Mouse (Mus musculus) kidney, adult 11 months (tissue): ENCODE data around the gene Rpf2.

ENCODE experiments used
- DNase-seq: peaks from one replicate; pipeline ENCODE4 v3.0.0; 2022

The Rpf2 gene

DNA sequence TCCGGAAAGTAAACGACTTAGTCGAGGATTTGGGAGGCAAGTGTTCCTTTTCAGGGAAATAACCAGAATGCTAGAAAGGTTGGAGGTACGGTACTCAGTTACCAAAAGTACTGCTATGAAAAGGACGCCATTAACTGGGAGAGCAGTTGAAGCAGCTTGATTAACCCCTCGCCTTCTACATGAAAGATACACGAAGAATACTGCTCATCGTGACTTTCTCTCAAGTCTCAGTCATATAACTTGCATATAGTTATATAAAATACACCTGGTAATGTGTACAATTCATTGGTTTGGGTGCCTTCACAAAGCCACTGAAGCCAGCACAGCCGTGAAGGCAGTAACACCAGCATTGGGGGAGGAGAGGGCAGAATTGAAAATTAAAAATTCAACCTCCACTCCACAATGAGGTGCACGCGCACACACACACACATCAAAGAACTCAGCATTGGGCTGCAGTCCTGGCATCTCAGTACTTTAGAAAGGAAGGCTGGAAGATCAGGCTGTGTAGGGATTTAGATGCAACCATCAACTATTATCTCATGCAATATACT is 405 bp upstream of the Rpf2 start:
- DNase-seq = no peak

- DNase-seq = no peak
Observed at GRCm38 (mm10) chr10:40237826-40238225, 9.0 kb downstream of the Rpf2 start.

DNA sequence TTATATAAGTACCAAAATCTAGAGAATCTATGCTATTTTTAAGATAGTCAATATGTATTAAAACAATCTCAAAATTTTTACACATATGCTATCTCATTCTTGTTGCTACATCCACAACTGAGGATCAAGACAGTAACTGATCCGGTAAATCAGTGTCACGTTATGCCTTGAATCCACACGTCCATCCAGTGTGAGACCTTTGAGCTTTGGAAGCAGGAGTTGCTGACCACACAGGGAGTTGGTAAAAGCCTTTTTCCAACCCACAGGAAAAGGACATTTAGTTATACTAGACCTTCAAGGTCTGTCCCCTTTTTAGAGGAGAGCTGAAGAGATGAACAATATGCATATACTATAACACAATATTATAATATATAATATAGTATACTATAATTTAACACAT is 13.6 kb downstream of the Rpf2 start:
- DNase-seq = no peak

GRCm38 (mm10) chr10:40232442-40232841 is 14.4 kb downstream of the Rpf2 start:
- no peak for DNase-seq

DNA sequence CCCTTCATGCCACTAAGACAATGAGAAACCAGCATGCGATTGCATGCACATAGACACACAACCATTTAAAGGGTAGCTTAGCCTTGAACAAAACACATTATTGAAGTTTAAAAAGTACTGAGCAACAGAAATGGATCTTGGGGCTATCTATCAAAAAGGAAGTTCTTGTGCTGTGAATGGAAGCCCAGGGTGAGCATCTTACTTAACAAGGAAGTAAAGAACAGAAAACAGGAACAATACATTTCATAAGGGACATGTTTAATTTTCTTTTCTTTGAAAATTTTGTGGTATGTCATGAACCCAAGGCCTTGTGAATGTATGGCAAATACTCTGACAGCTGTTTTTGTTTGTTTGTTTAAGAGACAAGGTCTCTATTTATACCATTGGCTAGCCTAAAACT is 17.1 kb downstream of the Rpf2 start:
- no peak for DNase-seq

DNA sequence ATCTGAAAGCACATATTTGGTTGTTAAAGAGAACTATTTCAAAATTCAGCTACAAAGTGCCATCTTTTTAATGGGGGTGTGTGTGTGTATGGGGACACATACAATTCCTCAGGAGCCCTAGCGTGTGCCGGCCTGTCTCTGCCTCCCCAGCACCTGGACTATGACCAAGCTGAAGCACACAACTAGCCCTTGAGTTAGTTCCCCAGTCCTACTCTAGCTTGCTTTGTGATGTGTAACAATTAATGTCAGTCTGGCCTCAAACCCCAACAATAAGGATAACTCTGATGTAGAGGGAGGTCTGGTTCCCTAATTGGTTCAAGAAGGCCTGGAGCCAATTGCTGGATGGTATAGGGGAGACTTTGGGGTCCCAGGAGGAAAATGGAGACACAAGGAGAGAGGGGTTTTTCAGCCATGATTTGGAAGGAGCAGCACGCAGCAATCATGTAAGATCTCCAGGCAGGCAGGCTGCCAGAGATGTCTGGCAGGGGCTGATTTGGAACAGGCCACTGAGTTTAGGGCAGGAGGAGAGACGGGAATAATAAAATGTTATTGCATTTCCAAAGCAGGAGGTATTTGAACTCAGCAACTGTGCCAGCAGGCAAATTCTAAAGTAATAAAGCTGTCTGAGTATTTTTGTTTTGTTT is 19.1 kb downstream of the Rpf2 start:
- no peak for DNase-seq

- DNase-seq = no peak
Observed at GRCm38 (mm10) chr10:40218874-40219273, 28.0 kb downstream of the Rpf2 start.

DNA sequence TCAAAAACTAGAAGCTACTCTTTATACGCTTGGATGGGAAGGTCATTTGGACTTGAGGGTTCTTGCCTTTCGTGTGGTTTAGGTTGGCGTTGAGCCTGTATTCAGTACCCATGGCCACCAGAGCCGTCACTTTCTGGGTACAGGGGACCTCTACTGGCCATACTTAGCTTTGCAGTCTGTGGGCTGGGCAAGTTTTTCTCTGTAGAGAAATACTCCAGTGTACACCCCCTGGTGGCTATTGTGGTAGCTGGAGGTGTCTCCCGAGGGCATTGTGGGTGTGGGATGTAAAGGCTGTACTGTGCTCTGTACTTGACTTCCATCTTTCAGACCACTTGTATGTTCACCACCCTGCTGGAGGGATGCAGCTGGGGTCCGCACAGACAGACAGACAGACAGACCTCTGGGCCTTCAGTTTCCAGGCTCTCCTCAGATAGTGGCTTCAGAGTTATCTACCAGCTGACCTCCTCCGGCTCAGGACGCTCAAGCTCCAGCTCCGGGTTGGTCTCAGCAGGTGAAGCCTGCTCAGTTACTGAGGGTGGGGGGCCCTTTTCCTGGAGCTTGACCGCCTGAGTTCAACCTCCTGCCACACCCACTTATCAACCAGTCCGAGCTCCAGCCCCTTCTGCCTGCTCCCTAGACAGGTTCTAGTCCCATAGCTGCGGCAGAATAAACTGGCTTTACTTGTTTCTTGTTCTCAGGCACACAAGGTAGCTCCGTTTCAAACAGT is 34.2 kb downstream of the Rpf2 start:
- DNase-seq = peak; percentile 93

DNA sequence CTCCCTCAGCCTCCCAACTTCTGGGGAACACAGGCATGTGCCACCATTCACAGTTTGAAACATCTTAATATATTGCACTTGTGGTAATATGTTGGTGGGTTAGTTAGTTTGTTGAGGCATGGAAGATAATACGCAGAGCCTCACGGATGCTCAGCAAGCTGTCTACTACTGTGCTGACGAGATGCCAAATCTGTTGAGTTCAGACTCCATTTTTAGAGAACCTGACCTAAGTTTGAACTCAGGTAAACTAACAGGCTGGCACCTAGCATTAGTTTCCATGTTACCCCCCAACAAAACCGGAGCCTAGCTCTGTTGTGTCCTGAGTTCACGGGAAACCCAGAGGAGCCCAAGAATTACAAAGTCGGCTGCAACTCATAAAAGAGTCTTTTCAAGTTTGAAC is 51.8 kb downstream of the Rpf2 start:
- DNase-seq = no peak

DNA sequence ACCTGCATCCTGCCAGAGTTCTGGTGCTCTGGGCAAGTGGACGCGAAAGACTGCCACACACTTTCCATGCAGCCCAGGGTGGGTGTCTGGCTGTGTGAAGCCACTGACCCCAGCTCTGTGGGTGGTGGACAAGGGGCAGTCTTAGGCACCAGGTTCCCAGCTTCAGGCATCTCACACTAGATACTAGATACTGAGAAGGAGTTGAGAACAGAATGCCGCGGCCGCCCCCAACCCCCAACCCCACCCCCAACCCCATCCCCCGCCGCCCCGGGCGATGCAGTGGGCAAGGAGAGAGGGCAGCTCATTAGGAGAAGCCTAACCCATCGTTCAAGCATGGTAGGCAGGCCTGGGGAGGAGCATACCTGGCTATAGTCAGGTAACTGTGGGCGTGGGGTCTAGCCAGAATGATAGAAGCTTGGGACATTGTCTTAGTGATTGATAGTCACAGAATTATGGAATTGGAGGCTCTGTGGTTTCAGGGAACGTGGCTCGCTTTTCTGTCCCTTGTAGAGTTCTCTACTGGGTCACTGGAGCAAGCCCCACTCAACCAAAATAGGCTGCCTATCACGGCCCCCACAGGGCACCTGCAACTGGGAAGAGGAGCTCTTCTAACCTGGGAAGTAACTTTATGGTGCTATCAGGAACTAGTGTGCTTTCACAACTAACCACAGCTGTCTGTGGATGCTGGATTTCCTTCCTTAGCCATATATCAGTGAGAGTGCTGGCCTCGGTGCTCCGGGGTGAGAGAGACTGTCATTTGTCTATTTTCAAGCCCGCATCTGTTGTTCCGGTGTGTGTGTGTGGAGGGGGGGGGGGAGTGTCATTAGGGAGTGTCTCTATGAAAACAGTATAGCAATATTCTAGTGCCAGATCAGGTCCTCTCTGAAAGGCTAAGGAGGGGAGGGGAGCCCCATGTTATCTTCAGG is 54.6 kb downstream of the Rpf2 start:
- DNase-seq = no peak

GRCm38 (mm10) chr10:40191338-40191979 is 55.4 kb downstream of the Rpf2 start:
- no peak for DNase-seq

- DNase-seq = no peak
Observed at GRCm38 (mm10) chr10:40190871-40191270, 56.0 kb downstream of the Rpf2 start.

DNA sequence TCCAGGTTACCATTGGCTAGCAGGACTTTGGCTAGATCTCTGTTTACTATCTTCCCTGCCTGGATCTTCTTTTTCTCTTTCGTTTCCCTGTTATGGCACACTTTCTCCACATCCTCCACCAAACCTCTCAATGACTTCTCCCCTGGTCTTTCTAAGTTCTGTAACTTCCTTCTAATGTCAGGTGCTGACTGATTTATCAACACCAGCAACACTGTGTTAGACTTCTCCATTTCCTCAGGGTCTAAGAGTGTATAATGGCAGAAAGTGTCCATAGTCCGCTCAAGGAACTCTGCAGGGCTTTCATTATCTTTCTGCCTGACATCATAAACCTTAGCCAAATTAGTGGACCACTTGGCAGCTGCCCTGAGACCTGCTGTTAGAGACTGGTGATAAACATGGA is 57.1 kb downstream of the Rpf2 start:
- no peak for DNase-seq

- DNase-seq = no peak
Observed at GRCm38 (mm10) chr10:40188831-40189230, 58.0 kb downstream of the Rpf2 start.

GRCm38 (mm10) chr10:40185956-40186355 is 60.9 kb downstream of the Rpf2 start:
- DNase-seq = no peak

DNA sequence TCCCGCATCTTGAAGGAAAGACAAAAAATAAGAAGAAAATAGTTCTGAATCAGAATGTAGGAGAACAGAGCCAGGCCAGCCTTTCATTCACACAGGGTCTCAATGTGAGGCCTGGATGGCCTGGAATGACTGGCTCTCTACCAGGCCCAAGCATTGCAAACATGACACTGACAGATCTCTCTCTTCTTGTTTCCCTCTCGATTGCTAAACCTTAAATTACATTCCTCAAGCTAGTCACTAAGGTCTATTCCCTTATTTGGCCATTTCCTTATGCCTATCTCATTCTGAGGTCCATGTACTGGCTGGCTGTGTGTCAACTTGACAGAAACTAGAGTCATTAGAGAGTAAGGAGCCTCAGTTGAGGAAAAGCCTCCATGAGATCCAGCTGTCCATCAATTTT is 66.8 kb downstream of the Rpf2 start:
- DNase-seq = no peak

- no peak for DNase-seq
Observed at GRCm38 (mm10) chr10:40179142-40179541, 67.7 kb downstream of the Rpf2 start.

DNA sequence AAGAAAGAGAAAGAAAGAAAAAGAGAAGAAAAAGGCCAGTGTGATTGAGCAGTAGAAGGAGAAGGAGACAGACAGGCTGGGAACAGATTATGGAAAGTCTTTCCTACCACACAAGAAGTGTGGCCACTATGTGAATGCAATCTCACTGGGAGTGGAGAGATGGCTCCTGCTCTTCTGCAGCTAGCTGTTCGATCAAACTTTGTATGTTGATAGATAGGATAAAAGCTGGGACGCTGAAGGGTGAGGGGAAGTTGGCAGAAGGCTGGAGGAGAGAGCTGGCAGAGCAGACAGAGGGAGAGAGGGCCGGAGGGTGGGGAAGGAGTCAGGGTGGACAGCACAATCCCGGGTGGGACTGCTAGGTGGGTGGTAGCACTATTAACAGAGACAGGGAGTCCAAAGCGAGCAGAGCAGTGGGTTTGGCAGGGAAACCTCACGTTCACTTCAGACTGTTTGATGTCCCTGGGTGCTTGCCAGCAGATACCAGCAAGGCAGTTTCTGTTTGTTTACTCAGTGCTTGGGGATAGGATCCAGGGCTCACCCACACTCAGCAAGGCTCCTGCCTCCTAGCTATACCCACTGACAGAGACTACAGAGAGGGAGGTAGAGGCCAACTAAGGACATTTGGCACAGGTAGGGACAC is 69.4 kb downstream of the Rpf2 start:
- peak; percentile 23 for DNase-seq
